Mouse (Mus musculus) liver, embryonic 14.5 days (tissue): ENCODE measurements around the gene Chil1.

Experiments
- CTCF ChIP-seq: IDR thresholded peaks from 2 replicates; pipeline ENCODE4 v1.5.1; 2016; ENCODE audit warnings: antibody characterized with exemption, low read depth, control low read depth
- EP300 ChIP-seq: IDR thresholded peaks from 2 replicates; pipeline ENCODE4 v1.6.1; 2016; ENCODE audit warnings: antibody characterized with exemption, low read depth

DNA sequence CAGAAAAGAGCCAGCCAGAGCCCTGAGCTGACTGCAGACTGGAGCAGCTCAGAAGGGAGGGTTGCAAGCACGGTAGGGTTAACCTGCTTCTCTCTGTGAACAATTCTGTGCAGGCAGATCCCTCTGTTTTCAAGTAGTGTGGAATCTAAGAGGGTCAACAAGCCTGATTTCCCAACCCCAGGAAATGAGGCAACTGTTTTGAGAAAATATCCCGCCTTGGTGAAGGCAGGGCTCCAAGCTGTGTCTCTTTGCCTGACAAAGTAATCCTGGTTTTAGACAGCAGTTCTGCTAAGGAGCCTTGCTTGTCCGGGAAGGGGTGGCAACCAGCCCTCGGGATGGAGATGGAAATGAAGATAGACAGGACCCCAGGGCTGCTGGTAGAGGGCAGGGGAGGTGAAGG is 17.5 kb upstream of the Chil1 start:
- TF ChIP-seq CTCF (no peak), EP300 (no peak)
